Mouse (Mus musculus): ENCODE results near the gene Vipas39. TPM values are rescaled to one million over a fixed set of nuclear protein-coding genes. Genes with fewer than 3 reads are reported as not detected.
"Not testable (repeated sequence)": the region's sequence is repeated elsewhere in the genome, so short reads cannot be mapped to it uniquely, and the experiment has no call there.

Vipas39 gene
- polyA plus RNA-seq, 1 experiment from 2014 or later, result 9.8 TPM

GRCm38 (mm10) chr12:87278118-87278730 is 12.2 kb upstream of the Vipas39 start:
- 0 out of 2 replicates have a peak, but pooled peaks have one; percentile 11 for ATAC-seq (ENCODE audit: low read depth)
- peaks cover 24% of the 10 kb centered on the region for H3K4me1 ChIP-seq (ENCODE audit: control insufficient read depth, low read depth, low read length)

GRCm38 (mm10) chr12:87277251-87277650 is 11.2 kb upstream of the Vipas39 start:
- not testable (repeated sequence) for H3K9ac ChIP-seq (ENCODE audit: low read depth, low read length); H3K27me3 ChIP-seq (ENCODE audit: control insufficient read depth, insufficient read depth, low read depth, low read length); ATAC-seq (ENCODE audit: low read depth); H3K9me3 ChIP-seq (replicated peaks; ENCODE audit: control insufficient read depth, low read length); H3K4me3 ChIP-seq (ENCODE audit: low read depth, low read length); H3K4me2 ChIP-seq (ENCODE audit: low read depth, low read length); H3K27ac ChIP-seq (ENCODE audit: low read length)
- 53% methylated on average over 4 of the region's 4 CpGs for WGBS (ENCODE audit: insufficient replicate concordance)
- peaks cover 24% of the 10 kb centered on the region for H3K4me1 ChIP-seq (ENCODE audit: control insufficient read depth, low read depth, low read length)
- peaks cover 20% of the 10 kb centered on the region for H3K36me3 ChIP-seq (ENCODE audit: control insufficient read depth, insufficient read depth)

More at GRCm38 (mm10) chr12:87278118-87278730, 12.2 kb upstream of the Vipas39 start:
- no peak overlapping the region for H3K27ac ChIP-seq (ENCODE audit: low read length)
- WGBS (ENCODE audit: insufficient replicate concordance), result 10% methylated on average over 6 of the region's 6 CpGs
- no peak overlapping the region for H3K9ac ChIP-seq (ENCODE audit: low read depth, low read length)
- no peak overlapping the region for H3K4me3 ChIP-seq (ENCODE audit: low read depth, low read length)
- no peak overlapping the region for H3K4me2 ChIP-seq (ENCODE audit: low read depth, low read length)
- no peaks in the 10 kb centered on the region for H3K9me3 ChIP-seq (replicated peaks; ENCODE audit: control insufficient read depth, low read length)
- H3K27me3 ChIP-seq (ENCODE audit: control insufficient read depth, insufficient read depth, low read depth, low read length), result no peaks in the 10 kb centered on the region
- peaks cover 10% of the 10 kb centered on the region for H3K36me3 ChIP-seq (ENCODE audit: control insufficient read depth, insufficient read depth)

- Histone ChIP-seq H3K4me1 (ENCODE audit: control insufficient read depth, low read depth, low read length) (peaks cover 24% of the 10 kb centered on the region), H3K4me3 (ENCODE audit: low read depth, low read length) (no peak overlapping the region), H3K36me3 (ENCODE audit: control insufficient read depth, insufficient read depth) (peaks cover 41% of the 10 kb centered on the region), H3K9me3 (replicated peaks; ENCODE audit: control insufficient read depth, low read length) (no peaks in the 10 kb centered on the region), H3K9ac (ENCODE audit: low read depth, low read length) (no peak overlapping the region), H3K27me3 (ENCODE audit: control insufficient read depth, insufficient read depth, low read depth, low read length) (no peaks in the 10 kb centered on the region), H3K27ac (ENCODE audit: low read length) (peak overlapping the region; percentile 65), H3K4me2 (ENCODE audit: low read depth, low read length) (peak overlapping the region; percentile 4; the same call in 1 of the 2 replicates)
- ATAC-seq (ENCODE audit: low read depth), result peak; percentile 88
- 48% methylated on average over 9 of the region's 9 CpGs for WGBS (ENCODE audit: insufficient replicate concordance)
Observed at GRCm38 (mm10) chr12:87274853-87275831, 9.1 kb upstream of the Vipas39 start.

GRCm38 (mm10) chr12:87267682-87268081 is 1.6 kb upstream of the Vipas39 start:
- H3K36me3 ChIP-seq (ENCODE audit: control insufficient read depth, insufficient read depth), result peaks cover 38% of the 10 kb centered on the region
- H3K27ac ChIP-seq (ENCODE audit: low read length), result no peak overlapping the region
- WGBS (ENCODE audit: insufficient replicate concordance), result 6% methylated on average over 4 of the region's 4 CpGs
- peak overlapping the region; percentile 78 for H3K4me3 ChIP-seq (ENCODE audit: low read depth, low read length)
- no peaks in the 10 kb centered on the region for H3K27me3 ChIP-seq (ENCODE audit: control insufficient read depth, insufficient read depth, low read depth, low read length)
- peaks cover 14% of the 10 kb centered on the region for H3K4me1 ChIP-seq (ENCODE audit: control insufficient read depth, low read depth, low read length)
- ATAC-seq (ENCODE audit: low read depth), result no peak
- peak overlapping the region; percentile 80 for H3K4me2 ChIP-seq (ENCODE audit: low read depth, low read length)
- H3K9ac ChIP-seq (ENCODE audit: low read depth, low read length), result peak overlapping the region; percentile 46
- H3K9me3 ChIP-seq (replicated peaks; ENCODE audit: control insufficient read depth, low read length), result no peaks in the 10 kb centered on the region

GRCm38 (mm10) chr12:87266827-87267603 is 959 bp upstream of the Vipas39 start:
- WGBS (ENCODE audit: insufficient replicate concordance), result under 1% methylated on average over 31 of the region's 31 CpGs
- H3K36me3 ChIP-seq (ENCODE audit: control insufficient read depth, insufficient read depth), result peaks cover 32% of the 10 kb centered on the region
- H3K9me3 ChIP-seq (replicated peaks; ENCODE audit: control insufficient read depth, low read length), result no peaks in the 10 kb centered on the region
- H3K4me3 ChIP-seq (ENCODE audit: low read depth, low read length), result peak overlapping the region; percentile 78
- peak overlapping the region; percentile 91 for H3K27ac ChIP-seq (ENCODE audit: low read length)
- H3K4me2 ChIP-seq (ENCODE audit: low read depth, low read length), result peak overlapping the region; percentile 80
- no peak; the same call in 1 of the 2 replicates for ATAC-seq (ENCODE audit: low read depth)
- no peaks in the 10 kb centered on the region for H3K27me3 ChIP-seq (ENCODE audit: control insufficient read depth, insufficient read depth, low read depth, low read length)
- peaks cover 14% of the 10 kb centered on the region for H3K4me1 ChIP-seq (ENCODE audit: control insufficient read depth, low read depth, low read length)
- H3K9ac ChIP-seq (ENCODE audit: low read depth, low read length), result peak overlapping the region; percentile 88

GRCm38 (mm10) chr12:87265444-87265843 is 612 bp downstream of the Vipas39 start:
- H3K27ac ChIP-seq (ENCODE audit: low read length), result peak overlapping the region; percentile 72
- H3K9me3 ChIP-seq (replicated peaks; ENCODE audit: control insufficient read depth, low read length), result no peaks in the 10 kb centered on the region
- H3K4me1 ChIP-seq (ENCODE audit: control insufficient read depth, low read depth, low read length), result peaks cover 14% of the 10 kb centered on the region
- H3K4me3 ChIP-seq (ENCODE audit: low read depth, low read length), result peak overlapping the region; percentile 78
- H3K4me2 ChIP-seq (ENCODE audit: low read depth, low read length), result peak overlapping the region; percentile 87
- peak overlapping the region; percentile 82 for H3K9ac ChIP-seq (ENCODE audit: low read depth, low read length)
- no peak for ATAC-seq (ENCODE audit: low read depth)
- H3K36me3 ChIP-seq (ENCODE audit: control insufficient read depth, insufficient read depth), result peaks cover 18% of the 10 kb centered on the region
- WGBS (ENCODE audit: insufficient replicate concordance), result 15% methylated on average over 11 of the region's 11 CpGs
- no peaks in the 10 kb centered on the region for H3K27me3 ChIP-seq (ENCODE audit: control insufficient read depth, insufficient read depth, low read depth, low read length)

- H3K9ac ChIP-seq (ENCODE audit: low read depth, low read length), result no peak overlapping the region
- H3K4me3 ChIP-seq (ENCODE audit: low read depth, low read length), result no peak overlapping the region
- H3K9me3 ChIP-seq (replicated peaks; ENCODE audit: control insufficient read depth, low read length), result no peaks in the 10 kb centered on the region
- H3K27me3 ChIP-seq (ENCODE audit: control insufficient read depth, insufficient read depth, low read depth, low read length), result no peaks in the 10 kb centered on the region
- peaks cover 4% of the 10 kb centered on the region for H3K36me3 ChIP-seq (ENCODE audit: control insufficient read depth, insufficient read depth)
- peaks cover 8% of the 10 kb centered on the region for H3K4me1 ChIP-seq (ENCODE audit: control insufficient read depth, low read depth, low read length)
- H3K27ac ChIP-seq (ENCODE audit: low read length), result no peak overlapping the region
- 82% methylated on average over 8 of the region's 8 CpGs for WGBS (ENCODE audit: insufficient replicate concordance)
- no peak for ATAC-seq (ENCODE audit: low read depth)
- no peak overlapping the region for H3K4me2 ChIP-seq (ENCODE audit: low read depth, low read length)
Observed at GRCm38 (mm10) chr12:87260562-87260961, 5.5 kb downstream of the Vipas39 start.

GRCm38 (mm10) chr12:87256629-87257028 is 9.4 kb downstream of the Vipas39 start:
- Histone ChIP-seq H3K27me3 (ENCODE audit: control insufficient read depth, insufficient read depth, low read depth, low read length) (no peaks in the 10 kb centered on the region), H3K4me1 (ENCODE audit: control insufficient read depth, low read depth, low read length) (peaks cover 2% of the 10 kb centered on the region; the same call in 1 of the 2 replicates), H3K27ac (ENCODE audit: low read length) (no peak overlapping the region), H3K4me3 (ENCODE audit: low read depth, low read length) (no peak overlapping the region), H3K36me3 (ENCODE audit: control insufficient read depth, insufficient read depth) (peaks cover 7% of the 10 kb centered on the region; the same call in 1 of the 2 replicates), H3K4me2 (ENCODE audit: low read depth, low read length) (no peak overlapping the region), H3K9ac (ENCODE audit: low read depth, low read length) (no peak overlapping the region), H3K9me3 (replicated peaks; ENCODE audit: control insufficient read depth, low read length) (no peaks in the 10 kb centered on the region)
- 0 out of 2 replicates have a peak, but pooled peaks have one; percentile 19 for ATAC-seq (ENCODE audit: low read depth)
- 75% methylated on average over 5 of the region's 5 CpGs for WGBS (ENCODE audit: insufficient replicate concordance)

Measured in liver, embryonic 16.5 days (tissue).